Mouse (Mus musculus) midbrain, embryonic 12.5 days (tissue): ENCODE results near the gene Trip6. TPM values are rescaled to one million over a fixed set of nuclear protein-coding genes. Genes with fewer than 3 reads are reported as not detected.
A peak's percentile ranks its signal among the peaks of the same experiment; 100 is the strongest.

ENCODE experiments used
- ATAC-seq: fragments of 200-750 bp; cut with Nextera tagmentation; 2 replicates; pipeline ENCODE4 v1.8.0; 2017; ENCODE audit warnings: low read depth, moderate TSS enrichment, moderate library complexity; ENCODE audit not compliant: low FRiP score
- H3K27ac ChIP-seq: fragments of 300-500 bp; sonication (generic); replicated peaks from 2 replicates; pipeline ENCODE4 v1.5.1; 2016; ENCODE audit warnings: mild to moderate bottlenecking
- H3K27me3 ChIP-seq: fragments of 300-500 bp; sonication (generic); 2 replicates; pipeline ENCODE4 v1.6.1; 2016; ENCODE audit warnings: mild to moderate bottlenecking
- H3K36me3 ChIP-seq: fragments of 300-500 bp; sonication (generic); 2 replicates; pipeline ENCODE4 v1.6.1; 2016
- H3K4me1 ChIP-seq: fragments of 300-500 bp; sonication (generic); 2 replicates; pipeline ENCODE4 v1.6.1; 2016
- H3K4me2 ChIP-seq: fragments of 300-500 bp; sonication (generic); replicated peaks from 2 replicates; pipeline ENCODE4 v1.6.1; 2016; ENCODE audit warnings: mild to moderate bottlenecking, moderate library complexity
- H3K4me3 ChIP-seq: fragments of 300-500 bp; sonication (generic); 2 replicates; pipeline ENCODE4 v1.5.1; 2016; ENCODE audit warnings: mild to moderate bottlenecking
- H3K9ac ChIP-seq: fragments of 300-500 bp; sonication (generic); replicated peaks from 2 replicates; pipeline ENCODE4 v1.6.1; 2016; ENCODE audit warnings: mild to moderate bottlenecking, moderate library complexity
- H3K9me3 ChIP-seq: fragments of 300-500 bp; sonication (generic); 2 replicates; pipeline ENCODE4 v1.6.1; 2016; ENCODE audit warnings: mild to moderate bottlenecking
- WGBS: fragments of 180-500 bp; shearing (Covaris S2); methylation state at CpG from one replicate; pipeline ENCODE4 v1.1.7; 2016; 5-methylcytosine and 5-hydroxymethylcytosine counted together
- polyA plus RNA-seq: library from polyadenylated mRNA; unstranded; fragments of >200 nt; fragmentation: Nextera tagmentation; extraction: Ambion mirVana; gene quantifications from 2 replicates; pipeline ENCODE4 v1.2.1, GENCODE M21; 2016

Trip6 gene
- polyA plus RNA-seq, 1 experiment from 2014 or later = 43.3 TPM

- H3K4me3 ChIP-seq = no peak overlapping the region
- no peaks in the 10 kb centered on the region for H3K9me3 ChIP-seq
- H3K27ac ChIP-seq = no peak overlapping the region
- no peak for ATAC-seq
- H3K4me2 ChIP-seq = peak overlapping the region; percentile 81
- H3K27me3 ChIP-seq = peaks cover 4% of the 10 kb centered on the region; the same call in 1 of the 2 replicates
- H3K4me1 ChIP-seq = peaks cover 40% of the 10 kb centered on the region
- no peaks in the 10 kb centered on the region for H3K36me3 ChIP-seq
- 0 out of 2 replicates have a peak overlapping the region, but pooled peaks have one; percentile 94 for H3K9ac ChIP-seq
- 17% methylated on average over 7 of the region's 7 CpGs for WGBS
Observed at GRCm38 (mm10) chr5:137347856-137348255, 33.7 kb upstream of the Trip6 start.

GRCm38 (mm10) chr5:137346983-137347382, 32.8 kb upstream of the Trip6 start:
- Histone ChIP-seq H3K4me2 (no peak overlapping the region), H3K4me1 (peaks cover 31% of the 10 kb centered on the region), H3K4me3 (no peak overlapping the region), H3K9ac (no peak overlapping the region), H3K27ac (no peak overlapping the region), H3K36me3 (no peaks in the 10 kb centered on the region), H3K27me3 (peaks cover 4% of the 10 kb centered on the region; the same call in 1 of the 2 replicates), H3K9me3 (no peaks in the 10 kb centered on the region)
- no peak for ATAC-seq
- 86% methylated on average over 4 of the region's 4 CpGs for WGBS

- H3K27me3 ChIP-seq = peaks cover 4% of the 10 kb centered on the region; the same call in 1 of the 2 replicates
- no peaks in the 10 kb centered on the region for H3K9me3 ChIP-seq
- no peaks in the 10 kb centered on the region for H3K36me3 ChIP-seq
- H3K4me1 ChIP-seq = peaks cover 25% of the 10 kb centered on the region
- WGBS = 80% methylated on average over 1 of the region's 1 CpGs
- H3K4me3 ChIP-seq = no peak overlapping the region
- H3K4me2 ChIP-seq = no peak overlapping the region
- H3K9ac ChIP-seq = no peak overlapping the region
- no peak for ATAC-seq
- no peak overlapping the region for H3K27ac ChIP-seq
Observed at GRCm38 (mm10) chr5:137346388-137346787, 32.2 kb upstream of the Trip6 start.

- Histone ChIP-seq H3K36me3 (no peaks in the 10 kb centered on the region), H3K27ac (no peak overlapping the region), H3K9me3 (no peaks in the 10 kb centered on the region), H3K4me2 (no peak overlapping the region), H3K4me1 (peaks cover 20% of the 10 kb centered on the region), H3K9ac (no peak overlapping the region), H3K27me3 (peaks cover 4% of the 10 kb centered on the region; the same call in 1 of the 2 replicates), H3K4me3 (no peak overlapping the region)
- no peak for ATAC-seq
- 29% methylated on average over 9 of the region's 9 CpGs for WGBS
Observed at GRCm38 (mm10) chr5:137345821-137346220, 31.6 kb upstream of the Trip6 start.

GRCm38 (mm10) chr5:137343869-137344268, 29.7 kb upstream of the Trip6 start:
- Histone ChIP-seq H3K4me2 (no peak overlapping the region), H3K4me1 (peaks cover 21% of the 10 kb centered on the region), H3K36me3 (no peaks in the 10 kb centered on the region), H3K4me3 (no peak overlapping the region), H3K9ac (no peak overlapping the region), H3K27me3 (peaks cover 4% of the 10 kb centered on the region; the same call in 1 of the 2 replicates), H3K9me3 (no peaks in the 10 kb centered on the region), H3K27ac (no peak overlapping the region)
- no peak for ATAC-seq

GRCm38 (mm10) chr5:137343412-137343811, 29.2 kb upstream of the Trip6 start:
- no peak overlapping the region for H3K4me2 ChIP-seq
- H3K9me3 ChIP-seq = no peaks in the 10 kb centered on the region
- H3K36me3 ChIP-seq = no peaks in the 10 kb centered on the region
- H3K4me1 ChIP-seq = peaks cover 19% of the 10 kb centered on the region
- no peak for ATAC-seq
- H3K9ac ChIP-seq = no peak overlapping the region
- H3K27me3 ChIP-seq = no peaks in the 10 kb centered on the region; the same call in 1 of the 2 replicates
- H3K27ac ChIP-seq = no peak overlapping the region
- no peak overlapping the region for H3K4me3 ChIP-seq
- WGBS = 96% methylated on average over 5 of the region's 5 CpGs

GRCm38 (mm10) chr5:137342407-137343012, 28.3 kb upstream of the Trip6 start:
- 87% methylated on average over 7 of the region's 7 CpGs for WGBS
- H3K4me3 ChIP-seq = no peak overlapping the region
- H3K27ac ChIP-seq = no peak overlapping the region
- ATAC-seq = no peak
- no peaks in the 10 kb centered on the region for H3K27me3 ChIP-seq
- H3K4me2 ChIP-seq = no peak overlapping the region
- H3K9ac ChIP-seq = no peak overlapping the region
- H3K9me3 ChIP-seq = no peaks in the 10 kb centered on the region
- peaks cover 14% of the 10 kb centered on the region for H3K4me1 ChIP-seq
- no peaks in the 10 kb centered on the region for H3K36me3 ChIP-seq

- 0 out of 2 replicates have a peak, but pooled peaks cover 5% of the 10 kb centered on the region for H3K27me3 ChIP-seq
- no peaks in the 10 kb centered on the region for H3K36me3 ChIP-seq
- WGBS = 76% methylated on average over 6 of the region's 6 CpGs
- H3K9me3 ChIP-seq = no peaks in the 10 kb centered on the region
- no peak for ATAC-seq
- peaks cover 14% of the 10 kb centered on the region for H3K4me1 ChIP-seq
- H3K27ac ChIP-seq = peak overlapping the region; percentile 82
- 0 out of 2 replicates have a peak overlapping the region, but pooled peaks have one; percentile 78 for H3K4me2 ChIP-seq
- no peak overlapping the region for H3K4me3 ChIP-seq
- no peak overlapping the region for H3K9ac ChIP-seq
Observed at GRCm38 (mm10) chr5:137340222-137340621, 26.0 kb upstream of the Trip6 start.

GRCm38 (mm10) chr5:137339290-137339979, 25.2 kb upstream of the Trip6 start:
- H3K4me3 ChIP-seq = peak overlapping the region; percentile 40
- H3K27ac ChIP-seq = peak overlapping the region; percentile 82
- no peaks in the 10 kb centered on the region for H3K36me3 ChIP-seq
- 11% methylated on average over 22 of the region's 22 CpGs for WGBS
- peaks cover 14% of the 10 kb centered on the region for H3K4me1 ChIP-seq
- H3K9me3 ChIP-seq = no peaks in the 10 kb centered on the region
- peak; percentile 61 for ATAC-seq
- H3K9ac ChIP-seq = peak overlapping the region; percentile 68
- H3K27me3 ChIP-seq = 0 out of 2 replicates have a peak, but pooled peaks cover 5% of the 10 kb centered on the region
- peak overlapping the region; percentile 78 for H3K4me2 ChIP-seq

GRCm38 (mm10) chr5:137338663-137339289, 24.6 kb upstream of the Trip6 start:
- Histone ChIP-seq H3K4me1 (peaks cover 14% of the 10 kb centered on the region), H3K4me3 (peak overlapping the region; percentile 40), H3K9ac (peak overlapping the region; percentile 68), H3K9me3 (no peaks in the 10 kb centered on the region), H3K27me3 (0 out of 2 replicates have a peak, but pooled peaks cover 5% of the 10 kb centered on the region), H3K27ac (peak overlapping the region; percentile 82), H3K36me3 (no peaks in the 10 kb centered on the region), H3K4me2 (peak overlapping the region; percentile 78)
- peak; percentile 17; the same call in 1 of the 2 replicates for ATAC-seq
- WGBS = 4% methylated on average over 11 of the region's 11 CpGs

GRCm38 (mm10) chr5:137338256-137338655, 24.1 kb upstream of the Trip6 start:
- peak overlapping the region; percentile 68 for H3K9ac ChIP-seq
- 0 out of 2 replicates have a peak, but pooled peaks cover 5% of the 10 kb centered on the region for H3K27me3 ChIP-seq
- peaks cover 14% of the 10 kb centered on the region for H3K4me1 ChIP-seq
- peak overlapping the region; percentile 40 for H3K4me3 ChIP-seq
- H3K27ac ChIP-seq = peak overlapping the region; percentile 82
- ATAC-seq = peak; percentile 75
- peak overlapping the region; percentile 78 for H3K4me2 ChIP-seq
- no peaks in the 10 kb centered on the region for H3K9me3 ChIP-seq
- WGBS = 0% methylated on average over 19 of the region's 19 CpGs
- H3K36me3 ChIP-seq = no peaks in the 10 kb centered on the region

GRCm38 (mm10) chr5:137337190-137337589, 23.0 kb upstream of the Trip6 start:
- WGBS = 48% methylated on average over 8 of the region's 8 CpGs
- H3K27ac ChIP-seq = no peak overlapping the region
- no peak for ATAC-seq

More at GRCm38 (mm10) chr5:137337190-137337589, 23.0 kb upstream of the Trip6 start:
- H3K4me3 ChIP-seq = no peak overlapping the region
- H3K27me3 ChIP-seq = 0 out of 2 replicates have a peak, but pooled peaks cover 5% of the 10 kb centered on the region
- peaks cover 25% of the 10 kb centered on the region for H3K4me1 ChIP-seq
- no peak overlapping the region for H3K4me2 ChIP-seq
- H3K9me3 ChIP-seq = no peaks in the 10 kb centered on the region
- no peaks in the 10 kb centered on the region for H3K36me3 ChIP-seq
- H3K9ac ChIP-seq = no peak overlapping the region
